24 mouse cellular contexts compared by ENCODE assay signal in genomic region chr17:56974708-56975240, GRCm38 (mm10). TPM values are rescaled to one million over a fixed set of nuclear protein-coding genes. Genes with fewer than 3 reads are reported as not detected.
DNase-seq lines count a peak whose midpoint lies in the region; ATAC-seq and TF ChIP-seq lines count a peak whose summit lies in the region.
"Had no signal": no experiment of that assay in that cellular context is flagged by ENCODE, and none has a peak within 500 bp of the region (broad histone marks: within the 10 kb centered on the region; RNA-seq: fewer than 3 reads in every experiment).

No protein-coding gene starts in this region.

- H3K36me3 ChIP-seq in embryonic facial prominence, embryonic 15.5 days = no peaks in the 10 kb centered on the region
- H3K36me3 ChIP-seq in embryonic facial prominence, embryonic 10.5 days (replicated peaks) = no peaks in the 10 kb centered on the region
- no peaks in the 10 kb centered on the region for H3K36me3 ChIP-seq in limb, embryonic 15.5 days
- no peaks in the 10 kb centered on the region for H3K36me3 ChIP-seq in limb, embryonic 10.5 days
- no peaks in the 10 kb centered on the region for H3K36me3 ChIP-seq in intestine, embryonic 15.5 days
- no peaks in the 10 kb centered on the region for H3K36me3 ChIP-seq in stomach, postnatal 0 days (ENCODE audit: control insufficient read depth, insufficient read depth, low read length)
- H3K36me3 ChIP-seq: heart, embryonic 13.5 days; hindbrain, embryonic 15.5 days had no signal

- no peak overlapping the region for H3K9ac ChIP-seq in embryonic facial prominence, embryonic 15.5 days
- H3K9ac ChIP-seq in limb, embryonic 15.5 days = no peak overlapping the region
- H3K9ac ChIP-seq in intestine, embryonic 15.5 days = no peak overlapping the region
- H3K9ac ChIP-seq in stomach, postnatal 0 days (ENCODE audit: low read length) = no peak overlapping the region
- H3K9ac ChIP-seq: heart, embryonic 13.5 days; hindbrain, embryonic 15.5 days had no signal

- TF ChIP-seq CTCF in stomach, postnatal 0 days (IDR thresholded peaks at IDR 0.05; ENCODE audit: low read depth) = no peak

- no peaks in the 10 kb centered on the region for H3K9me3 ChIP-seq in embryonic facial prominence, embryonic 15.5 days (replicated peaks)
- no peaks in the 10 kb centered on the region for H3K9me3 ChIP-seq in embryonic facial prominence, embryonic 10.5 days
- no peaks in the 10 kb centered on the region for H3K9me3 ChIP-seq in limb, embryonic 15.5 days
- no peaks in the 10 kb centered on the region for H3K9me3 ChIP-seq in limb, embryonic 10.5 days (replicated peaks)
- H3K9me3 ChIP-seq in intestine, embryonic 15.5 days = no peaks in the 10 kb centered on the region
- no peaks in the 10 kb centered on the region for H3K9me3 ChIP-seq in stomach, postnatal 0 days (ENCODE audit: control insufficient read depth, low read length)
- H3K9me3 ChIP-seq: heart, embryonic 13.5 days; hindbrain, embryonic 15.5 days had no signal

- no peaks in the 10 kb centered on the region for H3K27me3 ChIP-seq in embryonic facial prominence, embryonic 15.5 days
- no peaks in the 10 kb centered on the region for H3K27me3 ChIP-seq in embryonic facial prominence, embryonic 10.5 days (replicated peaks; ENCODE audit: low read depth, poor library complexity, severe bottlenecking)
- 0 out of 2 replicates have a peak, but pooled peaks cover 8% of the 10 kb centered on the region for H3K27me3 ChIP-seq in limb, embryonic 15.5 days
- H3K27me3 ChIP-seq in limb, embryonic 10.5 days (ENCODE audit: low read depth, poor library complexity, severe bottlenecking) = peaks cover 4% of the 10 kb centered on the region; the same call in 1 of the 2 replicates
- H3K27me3 ChIP-seq in intestine, embryonic 15.5 days (replicated peaks) = no peaks in the 10 kb centered on the region
- H3K27me3 ChIP-seq in stomach, postnatal 0 days (ENCODE audit: control insufficient read depth, insufficient read depth, low read length) = no peaks in the 10 kb centered on the region
- H3K27me3 ChIP-seq: hindbrain, embryonic 15.5 days had no signal

- ATAC-seq in embryonic facial prominence, embryonic 15.5 days (ENCODE audit: insufficient number of reproducible peaks, low FRiP score, low TSS enrichment, low read depth) = peak; percentile 41; the same call in 1 of the 2 replicates
- 0 out of 2 replicates have a peak, but pooled peaks have one; percentile 42 for ATAC-seq in limb, embryonic 15.5 days (ENCODE audit: insufficient number of reproducible peaks, low FRiP score, low TSS enrichment, low read depth)
- peak; percentile 52 for ATAC-seq in intestine, embryonic 15.5 days
- ATAC-seq in stomach, postnatal 0 days (ENCODE audit: low FRiP score, low TSS enrichment) = peak; percentile 56; the same call in 1 of the 2 replicates
- no peak for ATAC-seq in inflammation-experienced regulatory T-cells, adult 6 months
- ATAC-seq: forebrain, embryonic 14.5 days had no signal

- H3K4me3 ChIP-seq in embryonic facial prominence, embryonic 15.5 days (replicated peaks) = no peak overlapping the region
- no peak overlapping the region for H3K4me3 ChIP-seq in embryonic facial prominence, embryonic 10.5 days
- no peak overlapping the region for H3K4me3 ChIP-seq in limb, embryonic 15.5 days
- no peak overlapping the region for H3K4me3 ChIP-seq in limb, embryonic 10.5 days
- H3K4me3 ChIP-seq in intestine, embryonic 15.5 days (replicated peaks) = no peak overlapping the region
- no peak overlapping the region for H3K4me3 ChIP-seq in stomach, postnatal 0 days (ENCODE audit: low read depth, low read length)
- H3K4me3 ChIP-seq: heart, adult 2 months; heart, embryonic 13.5 days; hindbrain, embryonic 15.5 days had no signal

- DNase-seq in embryonic facial prominence, embryonic 10.5 days (ENCODE audit: low spot score) = no peak
- DNase-seq in limb, embryonic 10.5 days (ENCODE audit: low spot score) = no peak
- DNase-seq in stomach, postnatal 0 days (ENCODE audit: low spot score) = peak; percentile 12
- no peak for DNase-seq in gastrocnemius, postnatal 25 days
- DNase-seq: adrenal gland, postnatal 36 days; cerebellum, adult 18-20 months; cerebellum, adult 9-11 months; heart, postnatal 36 days; kidney, adult 8-10 months had no signal

- 55% methylated on average over 5 of the region's 5 CpGs for WGBS in embryonic facial prominence, embryonic 15.5 days
- WGBS in embryonic facial prominence, embryonic 10.5 days = 78% methylated on average over 5 of the region's 5 CpGs
- 54% methylated on average over 5 of the region's 5 CpGs for whole genome bisulfite sequencing in limb, embryonic 15.5 days
- 78% methylated on average over 5 of the region's 5 CpGs for WGBS in limb, embryonic 10.5 days
- WGBS in intestine, embryonic 15.5 days = 61% methylated on average over 5 of the region's 5 CpGs
- WGBS in stomach, postnatal 0 days = 63% methylated on average over 5 of the region's 5 CpGs

- no peak overlapping the region for H3K4me2 ChIP-seq in embryonic facial prominence, embryonic 15.5 days (replicated peaks)
- H3K4me2 ChIP-seq in limb, embryonic 15.5 days = no peak overlapping the region
- H3K4me2 ChIP-seq in intestine, embryonic 15.5 days (replicated peaks) = no peak overlapping the region
- H3K4me2 ChIP-seq in stomach, postnatal 0 days (replicated peaks; ENCODE audit: low read depth) = no peak overlapping the region
- H3K4me2 ChIP-seq: heart, embryonic 13.5 days; hindbrain, embryonic 15.5 days had no signal

- H3K27ac ChIP-seq in embryonic facial prominence, embryonic 15.5 days (replicated peaks) = no peak overlapping the region
- H3K27ac ChIP-seq in embryonic facial prominence, embryonic 10.5 days (replicated peaks) = no peak overlapping the region
- H3K27ac ChIP-seq in limb, embryonic 15.5 days = no peak overlapping the region
- no peak overlapping the region for H3K27ac ChIP-seq in limb, embryonic 10.5 days
- H3K27ac ChIP-seq in intestine, embryonic 15.5 days = no peak overlapping the region; the same call in 1 of the 2 replicates
- H3K27ac ChIP-seq in stomach, postnatal 0 days (replicated peaks) = no peak overlapping the region
- H3K27ac ChIP-seq: heart, adult 2 months; heart, embryonic 13.5 days; hindbrain, embryonic 15.5 days had no signal

- TF ChIP-seq EP300 in stomach, postnatal 0 days (optimal IDR thresholded peaks at IDR 0.05) = no peak

- no peaks in the 10 kb centered on the region for H3K4me1 ChIP-seq in embryonic facial prominence, embryonic 15.5 days
- H3K4me1 ChIP-seq in embryonic facial prominence, embryonic 10.5 days = no peaks in the 10 kb centered on the region
- no peaks in the 10 kb centered on the region; the same call in 1 of the 2 replicates for H3K4me1 ChIP-seq in limb, embryonic 15.5 days
- H3K4me1 ChIP-seq in limb, embryonic 10.5 days = no peaks in the 10 kb centered on the region
- peaks cover 13% of the 10 kb centered on the region; the same call in 1 of the 2 replicates for H3K4me1 ChIP-seq in intestine, embryonic 15.5 days (replicated peaks)
- H3K4me1 ChIP-seq in stomach, postnatal 0 days (replicated peaks; ENCODE audit: control insufficient read depth, insufficient read depth) = no peaks in the 10 kb centered on the region
- H3K4me1 ChIP-seq: heart, embryonic 13.5 days; hindbrain, embryonic 15.5 days had no signal

RNA-seq across cellular contexts. Expression of gene Acer1, which starts 7.2 kb away (rescaled TPM):
- polyA plus RNA-seq in embryonic facial prominence, embryonic 15.5 days (2015; fragmentation: Nextera tagmentation; extraction: Ambion mirVana) = 10.2 and 10.4 TPM in 2 replicates
- not detected in 2 replicates for polyA plus RNA-seq in embryonic facial prominence, embryonic 10.5 days (2016; fragmentation: Nextera tagmentation; extraction: Ambion mirVana)
- 20.5 and 24.0 TPM in 2 replicates for polyA plus RNA-seq in limb, embryonic 15.5 days (2015; fragmentation: Nextera tagmentation; extraction: Ambion mirVana)
- not detected in 2 replicates for polyA plus RNA-seq in limb, embryonic 10.5 days (2016; fragmentation: Nextera tagmentation; extraction: Ambion mirVana)
- polyA plus RNA-seq in intestine, embryonic 15.5 days (2015; fragmentation: Nextera tagmentation; extraction: Ambion mirVana) = 0.46 and 1.00 TPM in 2 replicates
- polyA plus RNA-seq in stomach, postnatal 0 days (2015; fragmentation: Nextera tagmentation; extraction: Ambion mirVana) = 13.5 and 15.8 TPM in 2 replicates
- polyA plus RNA-seq in inflammation-experienced regulatory T-cells, adult 6 months (2017; shearing (Covaris generic)) = not detected
- total RNA-seq in gastrocnemius, postnatal 25 days (2021) = not detected
- total RNA-seq: CH12.LX; gastrocnemius, adult 8-10 months; gastrocnemius, postnatal 4 days; heart, adult 2 months; heart, postnatal 36 days had no signal
- polyA plus RNA-seq: embryonic facial prominence, embryonic 11.5 days; forebrain, embryonic 14.5 days; heart, adult 2 months; heart, embryonic 13.5 days; heart, postnatal 0 days; hindbrain, embryonic 11.5 days; hindbrain, embryonic 15.5 days; kidney, embryonic 16.5 days had no signal

RNA-seq across cellular contexts. Expression of gene Clpp, which starts 15.3 kb away (rescaled TPM):
- polyA plus RNA-seq in embryonic facial prominence, embryonic 15.5 days (2015; fragmentation: Nextera tagmentation; extraction: Ambion mirVana) = 136 and 139 TPM in 2 replicates
- 191 and 192 TPM in 2 replicates for polyA plus RNA-seq in embryonic facial prominence, embryonic 10.5 days (2016; fragmentation: Nextera tagmentation; extraction: Ambion mirVana)
- polyA plus RNA-seq in limb, embryonic 15.5 days (2015; fragmentation: Nextera tagmentation; extraction: Ambion mirVana) = 136 and 142 TPM in 2 replicates
- polyA plus RNA-seq in limb, embryonic 10.5 days (2016; fragmentation: Nextera tagmentation; extraction: Ambion mirVana) = 189 and 200 TPM in 2 replicates
- 149 and 166 TPM in 2 replicates for polyA plus RNA-seq in intestine, embryonic 15.5 days (2015; fragmentation: Nextera tagmentation; extraction: Ambion mirVana)
- polyA plus RNA-seq in stomach, postnatal 0 days (2015; fragmentation: Nextera tagmentation; extraction: Ambion mirVana) = 87.0 and 88.6 TPM in 2 replicates
- 100 to 1,000 TPM in 2 of 3 experiments, 10 to 100 TPM in 1; 61.9 to 113 (median 112) TPM for polyA plus RNA-seq in inflammation-experienced regulatory T-cells, adult 6 months (2017; shearing (Covaris generic))
- 10 to 100 TPM; 29.8 to 31.3 TPM for total RNA-seq in gastrocnemius, postnatal 25 days (2021)

RNA-seq across cellular contexts. Expression of gene Alkbh7, which starts 22.4 kb away (rescaled TPM):
- polyA plus RNA-seq in embryonic facial prominence, embryonic 15.5 days (2015; fragmentation: Nextera tagmentation; extraction: Ambion mirVana) = 34.9 and 42.3 TPM in 2 replicates
- 42.5 and 45.1 TPM in 2 replicates for polyA plus RNA-seq in embryonic facial prominence, embryonic 10.5 days (2016; fragmentation: Nextera tagmentation; extraction: Ambion mirVana)
- polyA plus RNA-seq in limb, embryonic 15.5 days (2015; fragmentation: Nextera tagmentation; extraction: Ambion mirVana) = 36.3 and 39.0 TPM in 2 replicates
- 44.2 and 44.9 TPM in 2 replicates for polyA plus RNA-seq in limb, embryonic 10.5 days (2016; fragmentation: Nextera tagmentation; extraction: Ambion mirVana)
- polyA plus RNA-seq in intestine, embryonic 15.5 days (2015; fragmentation: Nextera tagmentation; extraction: Ambion mirVana) = 41.1 and 42.4 TPM in 2 replicates
- 28.7 and 32.5 TPM in 2 replicates for polyA plus RNA-seq in stomach, postnatal 0 days (2015; fragmentation: Nextera tagmentation; extraction: Ambion mirVana)
- 10 to 100 TPM; 20.3 to 29.1 (median 22.2) TPM for polyA plus RNA-seq in inflammation-experienced regulatory T-cells, adult 6 months (2017; shearing (Covaris generic))
- total RNA-seq in gastrocnemius, postnatal 25 days (2021) = 10 to 100 TPM; 24.4 to 28.3 TPM

RNA-seq across cellular contexts. Expression of gene Pspn, which starts 25.0 kb away (rescaled TPM):
- not detected in 2 replicates for polyA plus RNA-seq in embryonic facial prominence, embryonic 15.5 days (2015; fragmentation: Nextera tagmentation; extraction: Ambion mirVana)
- 0.60 and 1.1 TPM in 2 replicates for polyA plus RNA-seq in embryonic facial prominence, embryonic 10.5 days (2016; fragmentation: Nextera tagmentation; extraction: Ambion mirVana)
- 0.42 TPM in 1 of 2 replicates, not detected in the other for polyA plus RNA-seq in limb, embryonic 15.5 days (2015; fragmentation: Nextera tagmentation; extraction: Ambion mirVana)
- polyA plus RNA-seq in limb, embryonic 10.5 days (2016; fragmentation: Nextera tagmentation; extraction: Ambion mirVana) = not detected in 2 replicates
- 0.45 TPM in 1 of 2 replicates, not detected in the other for polyA plus RNA-seq in intestine, embryonic 15.5 days (2015; fragmentation: Nextera tagmentation; extraction: Ambion mirVana)
- polyA plus RNA-seq in stomach, postnatal 0 days (2015; fragmentation: Nextera tagmentation; extraction: Ambion mirVana) = not detected in 2 replicates
- 1 to 10 TPM in 1 of 3 experiments, under 1 TPM in 1, not detected in 1; 0.82 to 1.5 TPM for polyA plus RNA-seq in inflammation-experienced regulatory T-cells, adult 6 months (2017; shearing (Covaris generic))
- total RNA-seq in gastrocnemius, postnatal 25 days (2021) = not detected
- total RNA-seq: gastrocnemius, adult 8-10 months; gastrocnemius, postnatal 4 days; heart, adult 2 months; heart, postnatal 36 days had no signal
- polyA plus RNA-seq: embryonic facial prominence, embryonic 11.5 days; heart, adult 2 months; hindbrain, embryonic 11.5 days had no signal

RNA-seq across cellular contexts. Expression of gene Gtf2f1, which starts 36.3 kb away (rescaled TPM):
- 64.3 and 68.2 TPM in 2 replicates for polyA plus RNA-seq in embryonic facial prominence, embryonic 15.5 days (2015; fragmentation: Nextera tagmentation; extraction: Ambion mirVana)
- 78.7 and 80.7 TPM in 2 replicates for polyA plus RNA-seq in embryonic facial prominence, embryonic 10.5 days (2016; fragmentation: Nextera tagmentation; extraction: Ambion mirVana)
- polyA plus RNA-seq in limb, embryonic 15.5 days (2015; fragmentation: Nextera tagmentation; extraction: Ambion mirVana) = 62.0 and 75.6 TPM in 2 replicates
- polyA plus RNA-seq in limb, embryonic 10.5 days (2016; fragmentation: Nextera tagmentation; extraction: Ambion mirVana) = 76.4 and 80.8 TPM in 2 replicates
- polyA plus RNA-seq in intestine, embryonic 15.5 days (2015; fragmentation: Nextera tagmentation; extraction: Ambion mirVana) = 60.0 and 61.8 TPM in 2 replicates
- 36.9 and 37.3 TPM in 2 replicates for polyA plus RNA-seq in stomach, postnatal 0 days (2015; fragmentation: Nextera tagmentation; extraction: Ambion mirVana)
- 10 to 100 TPM; 66.8 to 86.1 (median 78.3) TPM for polyA plus RNA-seq in inflammation-experienced regulatory T-cells, adult 6 months (2017; shearing (Covaris generic))
- total RNA-seq in gastrocnemius, postnatal 25 days (2021) = 10 to 100 TPM; 16.1 to 18.7 TPM
